Mouse (Mus musculus) brain, embryonic 14.5 days (tissue): ENCODE data around the gene Prtg.

Experiments
- CTCF ChIP-seq: fragments of 200-500 bp; IDR thresholded peaks from 2 replicates; pipeline ENCODE4 v1.5.1; 2012; ENCODE audit warnings: inconsistent platforms, mild to moderate bottlenecking, moderate library complexity, borderline replicate concordance; ENCODE audit not compliant: insufficient read depth, insufficient read length; ENCODE audit errors: extremely low read depth
- POLR2A ChIP-seq: fragments of 200-500 bp; IDR thresholded peaks from 2 replicates; pipeline ENCODE4 v1.6.1; 2012; ENCODE audit warnings: mild to moderate bottlenecking, inconsistent platforms, borderline replicate concordance; ENCODE audit not compliant: poor library complexity, insufficient read depth, insufficient read length, severe bottlenecking; ENCODE audit errors: extremely low read depth

- TF ChIP-seq CTCF (no peak), POLR2A (no peak)
Measured at GRCm38 (mm10) chr9:72828616-72829257, 22.1 kb downstream of the Prtg start.
